Mouse (Mus musculus) lung, embryonic 16.5 days (tissue): ENCODE measurements around the gene Fbxl17. TPM values are rescaled to one million over a fixed set of nuclear protein-coding genes. Genes with fewer than 3 reads are reported as not detected.
A peak's percentile ranks its signal among the peaks of the same experiment; 100 is the strongest.

Experiments used
- ATAC-seq: fragments of 200-750 bp; cut with Nextera tagmentation; 2 replicates; pipeline ENCODE4 v1.8.0; 2017; ENCODE audit warnings: low read depth, mild to moderate bottlenecking, moderate library complexity
- H3K27ac ChIP-seq: fragments of 300-500 bp; sonication (generic); 2 replicates; pipeline ENCODE4 v1.5.1; 2014; ENCODE audit warnings: mild to moderate bottlenecking, control low read depth, low read length
- H3K27me3 ChIP-seq: fragments of 300-500 bp; sonication (generic); 2 replicates; pipeline ENCODE4 v1.6.1; 2014; ENCODE audit warnings: low read depth, low read length, mixed read lengths; ENCODE audit not compliant: control insufficient read depth, insufficient read depth
- H3K36me3 ChIP-seq: fragments of 300-500 bp; sonication (generic); 2 replicates; pipeline ENCODE4 v1.6.1; 2014; ENCODE audit warnings: low read length; ENCODE audit not compliant: control insufficient read depth, insufficient read depth
- H3K4me1 ChIP-seq: fragments of 300-500 bp; sonication (generic); replicated peaks from 2 replicates; pipeline ENCODE4 v1.6.1; 2014; ENCODE audit warnings: low read length, mixed read lengths; ENCODE audit not compliant: control insufficient read depth, insufficient read depth
- H3K4me2 ChIP-seq: fragments of 300-500 bp; sonication (generic); 2 replicates; pipeline ENCODE4 v1.6.1; 2014; ENCODE audit warnings: low read depth, low read length, control low read depth
- H3K4me3 ChIP-seq: fragments of 300-500 bp; sonication (generic); 2 replicates; pipeline ENCODE4 v1.5.1; 2014; ENCODE audit warnings: mild to moderate bottlenecking, low read length, control low read depth
- H3K9ac ChIP-seq: fragments of 300-500 bp; sonication (generic); 2 replicates; pipeline ENCODE4 v1.6.1; 2014; ENCODE audit warnings: low read length, control low read depth
- H3K9me3 ChIP-seq: fragments of 300-500 bp; sonication (generic); 2 replicates; pipeline ENCODE4 v1.6.1; 2016; ENCODE audit warnings: low read length; ENCODE audit not compliant: control insufficient read depth
- WGBS: fragments of 180-500 bp; shearing (Covaris S2); extraction: QIAGEN DNeasy Blood & Tissue Kit; methylation state at CpG from one replicate; pipeline ENCODE4 v1.1.7; 2014; 5-methylcytosine and 5-hydroxymethylcytosine counted together
- polyA plus RNA-seq: library from polyadenylated mRNA; unstranded; fragments of >200 nt; fragmentation: Nextera tagmentation; extraction: Ambion mirVana; gene quantifications from 2 replicates; pipeline ENCODE4 v1.2.1, GENCODE M21; 2015

Fbxl17 gene
- polyA plus RNA-seq, 1 experiment from 2014 or later, result 3.8 TPM

- no peak overlapping the region for H3K9ac ChIP-seq
- H3K9me3 ChIP-seq, result no peaks in the 10 kb centered on the region
- no peak for ATAC-seq
- H3K27me3 ChIP-seq, result no peaks in the 10 kb centered on the region
- no peak overlapping the region for H3K4me2 ChIP-seq
- H3K4me3 ChIP-seq, result no peak overlapping the region
- H3K4me1 ChIP-seq, result no peaks in the 10 kb centered on the region
- no peaks in the 10 kb centered on the region for H3K36me3 ChIP-seq
- 52% methylated on average over 9 of the region's 9 CpGs for WGBS
- H3K27ac ChIP-seq, result no peak overlapping the region
Observed at GRCm38 (mm10) chr17:63240021-63240730, 259.6 kb downstream of the Fbxl17 start.

DNA sequence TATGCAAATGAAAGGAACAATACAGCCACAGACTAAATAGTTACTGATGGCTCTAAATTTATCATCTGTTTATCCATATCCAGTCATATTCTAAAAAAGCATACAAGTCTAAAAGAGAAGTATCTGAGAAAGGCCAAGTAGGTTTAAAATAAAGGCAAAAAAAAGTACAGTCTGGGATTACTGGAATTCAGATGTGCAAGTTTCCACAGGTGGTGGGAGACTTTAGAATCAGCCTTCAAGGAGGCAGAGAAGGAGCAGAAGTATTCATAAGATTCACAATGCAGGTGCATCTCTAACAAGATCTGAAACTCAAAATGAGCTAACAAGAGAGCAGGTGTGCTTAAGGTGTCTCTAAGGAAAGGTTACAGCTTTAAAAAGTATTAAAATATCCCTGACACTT lies 263.0 kb downstream of the Fbxl17 start:
- no peaks in the 10 kb centered on the region for H3K27me3 ChIP-seq
- H3K4me1 ChIP-seq, result no peaks in the 10 kb centered on the region
- H3K27ac ChIP-seq, result no peak overlapping the region
- no peak overlapping the region for H3K9ac ChIP-seq
- no peaks in the 10 kb centered on the region for H3K36me3 ChIP-seq
- no peak overlapping the region for H3K4me3 ChIP-seq
- no peak for ATAC-seq
- no peak overlapping the region for H3K4me2 ChIP-seq
- H3K9me3 ChIP-seq, result no peaks in the 10 kb centered on the region

DNA sequence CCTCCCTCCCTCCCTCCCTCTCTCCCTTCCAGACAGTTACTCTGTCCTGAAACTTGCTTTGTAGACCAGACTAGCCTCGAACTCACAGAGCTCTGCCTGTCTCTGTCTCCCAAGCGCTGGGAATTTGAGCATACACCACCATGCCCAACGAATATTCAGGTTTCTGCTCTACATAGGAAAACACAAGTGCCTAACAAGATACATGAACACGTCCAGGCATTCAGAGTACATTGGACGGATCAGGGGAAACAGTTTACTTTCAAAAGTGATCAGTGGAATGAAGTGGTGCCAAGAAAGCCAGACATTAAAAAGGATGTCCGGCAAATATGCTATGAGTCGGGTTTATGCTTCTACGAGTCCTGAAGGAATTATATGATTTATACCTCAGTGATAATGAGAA lies 263.6 kb downstream of the Fbxl17 start:
- Histone ChIP-seq H3K4me1 (no peaks in the 10 kb centered on the region), H3K4me3 (no peak overlapping the region)

GRCm38 (mm10) chr17:63235821-63236220 lies 264.0 kb downstream of the Fbxl17 start:
- Histone ChIP-seq H3K9ac (no peak overlapping the region), H3K27me3 (no peaks in the 10 kb centered on the region), H3K27ac (no peak overlapping the region), H3K36me3 (no peaks in the 10 kb centered on the region), H3K4me3 (no peak overlapping the region), H3K4me1 (no peaks in the 10 kb centered on the region), H3K9me3 (no peaks in the 10 kb centered on the region), H3K4me2 (no peak overlapping the region)
- WGBS, result 52% methylated on average over 3 of the region's 3 CpGs
- ATAC-seq, result no peak

More for the DNA sequence above, 263.6 kb downstream of the Fbxl17 start:
- Histone ChIP-seq H3K9ac (no peak overlapping the region), H3K9me3 (no peaks in the 10 kb centered on the region), H3K27me3 (no peaks in the 10 kb centered on the region), H3K27ac (no peak overlapping the region), H3K36me3 (no peaks in the 10 kb centered on the region), H3K4me2 (no peak overlapping the region)
- ATAC-seq, result no peak
- WGBS, result 67% methylated on average over 8 of the region's 8 CpGs

GRCm38 (mm10) chr17:63229111-63229510 lies 270.7 kb downstream of the Fbxl17 start:
- no peak overlapping the region for H3K4me3 ChIP-seq
- no peaks in the 10 kb centered on the region for H3K27me3 ChIP-seq
- no peak overlapping the region for H3K4me2 ChIP-seq
- H3K27ac ChIP-seq, result no peak overlapping the region
- no peaks in the 10 kb centered on the region for H3K4me1 ChIP-seq
- no peak for ATAC-seq
- 68% methylated on average over 4 of the region's 4 CpGs for WGBS
- no peaks in the 10 kb centered on the region; the same call in 1 of the 2 replicates for H3K9me3 ChIP-seq
- no peaks in the 10 kb centered on the region for H3K36me3 ChIP-seq
- no peak overlapping the region for H3K9ac ChIP-seq

DNA sequence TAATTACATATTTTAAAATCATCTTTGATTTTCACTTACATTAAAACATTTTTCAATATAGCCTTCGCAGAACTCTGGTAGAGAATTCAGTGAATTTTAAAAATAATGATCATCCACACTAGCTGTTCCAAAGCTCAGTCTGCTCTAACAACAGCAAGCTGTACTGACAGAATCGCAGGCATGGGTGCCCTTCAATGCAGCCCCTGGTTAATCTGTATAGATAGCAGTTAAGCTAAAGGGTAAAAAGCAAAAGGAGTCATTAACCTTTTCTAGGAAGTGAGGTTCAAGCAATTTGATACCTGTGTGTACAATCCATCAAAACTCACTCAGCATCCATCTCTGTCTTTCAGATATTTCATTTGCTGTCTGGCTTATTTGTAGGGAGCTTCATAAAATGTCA lies 273.4 kb downstream of the Fbxl17 start:
- WGBS, result 57% methylated on average over 2 of the region's 2 CpGs
- H3K9me3 ChIP-seq, result no peaks in the 10 kb centered on the region; the same call in 1 of the 2 replicates
- ATAC-seq, result no peak
- H3K4me3 ChIP-seq, result no peak overlapping the region
- no peaks in the 10 kb centered on the region for H3K27me3 ChIP-seq
- no peak overlapping the region for H3K4me2 ChIP-seq
- no peak overlapping the region for H3K9ac ChIP-seq
- no peak overlapping the region for H3K27ac ChIP-seq
- no peaks in the 10 kb centered on the region for H3K36me3 ChIP-seq
- H3K4me1 ChIP-seq, result no peaks in the 10 kb centered on the region

- no peaks in the 10 kb centered on the region; the same call in 1 of the 2 replicates for H3K9me3 ChIP-seq
- no peak overlapping the region for H3K27ac ChIP-seq
- ATAC-seq, result no peak
- H3K9ac ChIP-seq, result no peak overlapping the region
- no peak overlapping the region for H3K4me2 ChIP-seq
- 93% methylated on average over 1 of the region's 1 CpGs for WGBS
- no peaks in the 10 kb centered on the region for H3K36me3 ChIP-seq
- H3K27me3 ChIP-seq, result no peaks in the 10 kb centered on the region
- no peaks in the 10 kb centered on the region for H3K4me1 ChIP-seq
- no peak overlapping the region for H3K4me3 ChIP-seq
Observed at GRCm38 (mm10) chr17:63225959-63226358, 273.9 kb downstream of the Fbxl17 start.

DNA sequence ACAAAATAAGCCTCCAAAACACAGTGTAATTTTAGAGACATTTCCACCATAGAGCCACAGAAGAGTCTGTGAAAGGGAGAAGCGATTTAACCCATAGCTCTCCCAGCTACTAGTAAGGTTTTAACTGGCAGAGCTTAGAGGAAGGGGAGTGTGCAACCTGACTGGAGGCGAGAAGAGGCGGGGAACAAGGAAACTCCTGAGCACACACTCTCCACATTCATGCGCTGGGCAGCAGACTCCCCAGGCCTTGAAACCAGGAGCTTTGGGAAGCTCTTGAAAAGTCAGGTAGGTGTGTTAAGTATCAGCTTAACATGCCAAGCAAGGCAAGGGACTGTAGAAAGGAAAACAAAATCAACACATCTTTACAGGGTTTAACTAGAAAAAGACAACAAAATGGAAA lies 276.1 kb downstream of the Fbxl17 start:
- 44% methylated on average over 4 of the region's 4 CpGs for WGBS
- no peak overlapping the region for H3K4me2 ChIP-seq
- peak; percentile 68 for ATAC-seq

GRCm38 (mm10) chr17:63221632-63222031 lies 278.2 kb downstream of the Fbxl17 start:
- Histone ChIP-seq H3K9ac (no peak overlapping the region), H3K9me3 (no peaks in the 10 kb centered on the region; the same call in 1 of the 2 replicates), H3K36me3 (no peaks in the 10 kb centered on the region), H3K27me3 (no peaks in the 10 kb centered on the region), H3K27ac (no peak overlapping the region), H3K4me2 (no peak overlapping the region), H3K4me1 (no peaks in the 10 kb centered on the region), H3K4me3 (no peak overlapping the region)
- no peak for ATAC-seq
- 71% methylated on average over 3 of the region's 3 CpGs for WGBS

More for the DNA sequence above, 276.1 kb downstream of the Fbxl17 start:
- Histone ChIP-seq H3K27me3 (no peaks in the 10 kb centered on the region), H3K4me1 (no peaks in the 10 kb centered on the region), H3K9me3 (no peaks in the 10 kb centered on the region; the same call in 1 of the 2 replicates), H3K4me3 (no peak overlapping the region), H3K27ac (no peak overlapping the region), H3K36me3 (no peaks in the 10 kb centered on the region), H3K9ac (no peak overlapping the region)
